Mouse (Mus musculus) layer of hippocampus, adult 9-11 months (tissue): Measurements from ENCODE around the gene Cyba.
A peak's percentile ranks its signal among the peaks of the same experiment; 100 is the strongest.

Experiments
- DNase-seq: peaks from one replicate; pipeline ENCODE4 v3.0.0; 2022

Gene Cyba

GRCm38 (mm10) chr8:122421376-122422070, 11.2 kb downstream of the Cyba start, which contains the start of gene Il17c:
Gene Il17c, plus strand, starts transcription at chr8:122422020.
- DNase-seq: no peak

GRCm38 (mm10) chr8:122419881-122420555, 12.7 kb downstream of the Cyba start:
- DNase-seq: no peak

DNA sequence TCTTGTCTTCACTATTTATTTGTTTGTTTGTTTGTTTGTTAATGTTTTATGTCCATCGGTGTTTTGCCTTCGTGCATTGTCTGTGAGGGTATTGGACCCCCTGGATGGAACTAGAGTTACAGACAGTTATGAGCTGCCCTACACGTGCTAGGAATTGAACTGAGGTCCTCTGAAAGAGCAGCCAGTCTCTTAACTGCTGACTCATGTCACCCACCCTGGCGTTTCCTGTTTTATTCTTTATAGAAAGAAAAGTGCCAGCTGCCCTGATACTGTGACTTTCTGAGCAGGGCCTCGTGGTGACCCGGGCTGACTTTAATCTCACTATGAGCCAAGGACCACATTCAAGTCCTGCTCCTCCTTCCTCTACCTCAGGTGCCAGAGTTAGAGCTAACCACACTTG, 17.2 kb downstream of the Cyba start:
- no peak for DNase-seq

GRCm38 (mm10) chr8:122414311-122414710, 18.4 kb downstream of the Cyba start:
- DNase-seq: no peak

DNA sequence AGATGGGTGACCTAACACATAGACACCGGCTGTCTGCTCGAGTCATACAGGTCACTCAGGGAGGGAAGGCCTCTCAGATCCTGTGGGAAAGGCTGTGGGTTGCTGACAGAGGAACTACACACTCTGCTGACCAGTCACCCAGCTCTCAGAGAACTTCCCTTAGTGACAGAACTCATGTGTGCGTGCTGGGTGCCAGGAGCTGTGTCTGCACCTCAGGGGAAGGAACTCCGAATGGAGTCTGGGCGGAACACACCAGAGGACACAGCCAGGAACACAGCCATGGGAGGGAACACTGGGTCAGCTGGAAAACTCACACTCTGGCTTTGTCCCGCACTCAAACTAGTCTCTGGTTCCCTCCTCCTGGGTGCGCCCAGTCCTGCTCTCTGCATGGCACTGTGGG, 25.1 kb downstream of the Cyba start:
- DNase-seq: no peak

DNA sequence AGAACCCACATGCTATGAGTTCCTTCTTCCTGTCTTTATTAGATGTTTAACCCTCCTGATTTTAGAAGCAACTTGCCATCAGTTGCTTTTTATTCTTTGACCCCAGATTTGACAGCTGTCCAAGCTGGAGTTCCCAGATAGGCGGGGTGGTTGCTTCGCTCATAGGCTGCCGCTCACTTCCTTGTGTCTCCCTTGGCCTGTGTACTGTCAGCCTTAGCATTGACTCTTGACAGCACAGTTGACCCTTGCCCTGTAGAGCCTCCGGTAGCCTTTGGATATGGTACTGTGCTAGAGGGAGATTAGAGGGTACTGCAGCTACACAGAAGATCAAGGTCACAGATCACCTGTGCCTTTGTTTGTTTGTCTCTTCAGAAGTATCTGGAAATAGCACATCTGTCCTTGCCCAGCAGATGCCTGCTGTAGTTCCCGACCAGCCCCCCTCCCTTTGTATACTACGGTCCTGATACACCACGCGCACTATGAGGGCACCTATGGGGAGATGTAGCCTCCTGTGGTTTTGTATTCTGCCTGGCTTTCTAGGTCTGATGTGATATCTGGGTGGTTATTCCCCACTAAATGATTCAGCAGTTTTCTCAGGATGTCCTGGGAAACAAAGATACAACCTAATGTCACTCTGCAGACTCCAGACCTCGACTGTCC, 27.5 kb downstream of the Cyba start:
- DNase-seq: no peak

DNA sequence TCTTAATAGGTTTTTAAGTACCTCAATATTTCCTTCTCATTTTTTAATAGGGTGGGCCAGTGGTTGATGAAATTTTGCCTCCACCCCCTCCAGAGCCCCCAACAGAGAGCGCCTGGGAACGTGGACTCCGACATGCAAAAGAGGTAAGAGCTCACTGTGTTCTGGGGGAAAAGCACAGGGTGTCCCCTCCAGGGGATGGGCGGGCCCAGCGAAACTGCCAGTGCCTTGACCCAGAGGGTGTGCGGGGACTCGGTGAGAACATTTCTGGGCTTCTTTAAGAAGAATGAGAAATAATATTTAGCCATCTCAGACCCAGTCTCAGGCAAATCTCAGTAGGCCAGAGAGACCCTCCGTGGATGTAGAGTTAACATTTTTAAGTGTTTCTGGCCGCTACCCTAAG, 34.5 kb downstream of the Cyba start:
- no peak for DNase-seq

- no peak for DNase-seq
Observed at GRCm38 (mm10) chr8:122395291-122395690, 37.4 kb downstream of the Cyba start.

- no peak for DNase-seq
Observed at GRCm38 (mm10) chr8:122393717-122394116, 39.0 kb downstream of the Cyba start.

- no peak for DNase-seq
Observed at GRCm38 (mm10) chr8:122390758-122391157, 42.0 kb downstream of the Cyba start.

DNA sequence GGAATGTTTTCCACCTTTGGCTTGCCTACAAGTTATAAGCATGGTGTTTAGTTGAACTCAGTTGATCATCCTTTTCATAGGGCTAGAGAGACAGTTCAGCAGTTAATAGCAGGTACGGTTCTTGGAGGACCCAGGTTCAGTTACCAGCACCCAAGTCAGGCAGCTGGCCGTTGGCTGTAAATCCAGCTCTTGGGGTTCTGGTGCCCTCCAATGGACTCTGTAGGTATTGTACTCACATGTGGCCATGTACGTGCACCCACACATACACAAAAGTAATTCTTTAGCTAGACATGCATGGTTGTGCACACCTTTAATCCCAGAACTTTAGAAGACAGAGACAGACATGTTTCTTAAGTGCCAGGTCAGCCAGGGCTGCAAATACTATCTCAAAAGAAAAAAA, 43.4 kb downstream of the Cyba start:
- DNase-seq: no peak

GRCm38 (mm10) chr8:122383039-122383438, 49.7 kb downstream of the Cyba start:
- DNase-seq: no peak

- peak; percentile 99 for DNase-seq
Observed at GRCm38 (mm10) chr8:122376365-122377231, 56.1 kb downstream of the Cyba start, which contains the start of gene Zc3h18. Gene Zc3h18, plus strand, starts transcription at chr8:122376609.

DNA sequence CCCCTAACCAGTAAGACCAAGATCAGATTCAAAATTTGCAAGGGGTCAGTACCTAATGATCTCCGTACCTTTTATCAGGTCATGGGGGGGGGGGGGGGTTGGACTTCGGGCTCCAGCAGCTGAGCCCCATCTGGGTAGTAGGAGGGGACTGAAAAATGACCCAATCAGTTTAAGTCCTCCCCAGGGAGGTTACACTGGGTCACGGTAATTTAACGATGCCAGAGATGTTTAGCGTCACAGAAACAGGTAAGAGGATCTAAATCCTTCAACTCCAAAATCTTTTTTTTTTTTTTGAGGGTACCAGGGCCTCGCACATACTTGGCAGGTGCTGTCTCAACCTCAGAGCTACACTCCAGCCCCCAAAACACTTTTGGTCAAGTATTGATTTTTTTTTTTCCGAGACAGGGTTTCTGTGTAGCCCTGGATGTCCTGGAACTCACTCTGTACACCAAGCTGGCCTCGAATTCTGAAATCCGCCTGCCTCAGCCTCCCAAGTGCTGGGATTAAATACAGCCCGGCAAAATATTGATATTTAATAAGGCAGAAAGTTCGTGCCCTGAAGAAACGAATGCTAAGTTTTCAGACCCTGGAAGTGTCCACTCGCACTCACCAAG, 56.9 kb downstream of the Cyba start:
- DNase-seq: no peak

DNA sequence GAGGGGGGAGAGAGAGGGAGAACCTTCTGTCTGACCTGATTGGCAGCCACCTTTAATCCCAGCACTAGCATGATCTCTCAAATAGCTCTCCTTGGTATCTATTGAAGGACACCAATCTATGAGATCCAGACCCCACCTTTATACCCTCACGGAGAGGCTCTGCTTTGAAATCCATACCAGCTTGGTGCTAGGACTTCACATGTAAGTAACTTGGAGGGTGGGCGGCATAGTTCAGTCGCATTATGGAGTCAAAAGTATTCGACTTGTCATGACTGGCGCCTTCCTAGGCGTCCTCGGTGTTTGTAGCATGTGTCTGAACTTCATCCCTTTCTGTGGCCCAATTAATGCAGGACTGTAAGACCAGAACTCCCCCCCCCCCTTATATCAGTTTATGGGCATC, 57.4 kb downstream of the Cyba start:
- DNase-seq: no peak
